Mouse (Mus musculus): ENCODE results near the gene Wnt5b. TPM values are rescaled to one million over a fixed set of nuclear protein-coding genes. Genes with fewer than 3 reads are reported as not detected.

Wnt5b gene
- polyA plus RNA-seq, 2 experiments: 13.3 to 17.5 TPM

- WGBS: 21% methylated on average over 1 of the region's 1 CpGs
- no peak overlapping the region for H3K4me2 ChIP-seq (replicated peaks; ENCODE audit: low read depth, low read length, severe bottlenecking)
- no peak for ATAC-seq (ENCODE audit: low FRiP score, low read depth)
- H3K36me3 ChIP-seq (ENCODE audit: control insufficient read depth, insufficient read depth, low read length): no peaks in the 10 kb centered on the region
- H3K9me3 ChIP-seq (ENCODE audit: control insufficient read depth, low read length): no peaks in the 10 kb centered on the region
- no peak for TF ChIP-seq POLR2A (IDR thresholded peaks at IDR 0.05; ENCODE audit: borderline replicate concordance, extremely low read depth, insufficient read depth, insufficient read length)
- DNase-seq (ENCODE audit: low spot score): no peak
- H3K4me3 ChIP-seq (replicated peaks; ENCODE audit: low read length): no peak overlapping the region
- H3K4me1 ChIP-seq (ENCODE audit: control insufficient read depth, insufficient read depth, low read length): peaks cover 6% of the 10 kb centered on the region
- no peak overlapping the region for H3K9ac ChIP-seq (ENCODE audit: low read depth, low read length, severe bottlenecking)
- H3K27me3 ChIP-seq (ENCODE audit: control insufficient read depth, insufficient read depth, low read length): no peaks in the 10 kb centered on the region
- H3K27ac ChIP-seq (replicated peaks; ENCODE audit: low read depth, low read length): no peak overlapping the region
Observed at GRCm38 (mm10) chr6:119584061-119584460, 39.9 kb upstream of the Wnt5b start.

- Histone ChIP-seq H3K4me2 (replicated peaks; ENCODE audit: low read depth, low read length, severe bottlenecking) (no peak overlapping the region), H3K4me1 (ENCODE audit: control insufficient read depth, insufficient read depth, low read length) (peaks cover 14% of the 10 kb centered on the region), H3K27ac (replicated peaks; ENCODE audit: low read depth, low read length) (no peak overlapping the region), H3K9ac (ENCODE audit: low read depth, low read length, severe bottlenecking) (no peak overlapping the region), H3K36me3 (ENCODE audit: control insufficient read depth, insufficient read depth, low read length) (no peaks in the 10 kb centered on the region), H3K4me3 (replicated peaks; ENCODE audit: low read length) (no peak overlapping the region), H3K9me3 (ENCODE audit: control insufficient read depth, low read length) (no peaks in the 10 kb centered on the region), H3K27me3 (ENCODE audit: control insufficient read depth, insufficient read depth, low read length) (no peaks in the 10 kb centered on the region)
- no peak for DNase-seq (ENCODE audit: low spot score)
- no peak for TF ChIP-seq POLR2A (IDR thresholded peaks at IDR 0.05; ENCODE audit: borderline replicate concordance, extremely low read depth, insufficient read depth, insufficient read length)
- ATAC-seq (ENCODE audit: low FRiP score, low read depth): no peak
- 87% methylated on average over 5 of the region's 5 CpGs for WGBS
Observed at GRCm38 (mm10) chr6:119583165-119583564, 39.0 kb upstream of the Wnt5b start.

GRCm38 (mm10) chr6:119576706-119577105 lies 32.6 kb upstream of the Wnt5b start:
- Histone ChIP-seq H3K4me3 (replicated peaks; ENCODE audit: low read length) (no peak overlapping the region), H3K27me3 (ENCODE audit: control insufficient read depth, insufficient read depth, low read length) (no peaks in the 10 kb centered on the region), H3K4me2 (replicated peaks; ENCODE audit: low read depth, low read length, severe bottlenecking) (no peak overlapping the region), H3K27ac (replicated peaks; ENCODE audit: low read depth, low read length) (no peak overlapping the region), H3K9me3 (ENCODE audit: control insufficient read depth, low read length) (no peaks in the 10 kb centered on the region), H3K4me1 (ENCODE audit: control insufficient read depth, insufficient read depth, low read length) (peaks cover 8% of the 10 kb centered on the region; the same call in 1 of the 2 replicates), H3K9ac (ENCODE audit: low read depth, low read length, severe bottlenecking) (no peak overlapping the region), H3K36me3 (ENCODE audit: control insufficient read depth, insufficient read depth, low read length) (peaks cover 28% of the 10 kb centered on the region)
- ATAC-seq (ENCODE audit: low FRiP score, low read depth) (no peak), DNase-seq (ENCODE audit: low spot score) (no peak)
- 67% methylated on average over 4 of the region's 4 CpGs for WGBS
- no peak for TF ChIP-seq POLR2A (IDR thresholded peaks at IDR 0.05; ENCODE audit: borderline replicate concordance, extremely low read depth, insufficient read depth, insufficient read length)

GRCm38 (mm10) chr6:119575331-119575730 lies 31.2 kb upstream of the Wnt5b start:
- no peaks in the 10 kb centered on the region for H3K9me3 ChIP-seq (ENCODE audit: control insufficient read depth, low read length)
- 96% methylated on average over 12 of the region's 12 CpGs for WGBS
- DNase-seq (ENCODE audit: low spot score): no peak
- no peak for TF ChIP-seq POLR2A (IDR thresholded peaks at IDR 0.05; ENCODE audit: borderline replicate concordance, extremely low read depth, insufficient read depth, insufficient read length)
- H3K4me2 ChIP-seq (replicated peaks; ENCODE audit: low read depth, low read length, severe bottlenecking): no peak overlapping the region
- H3K36me3 ChIP-seq (ENCODE audit: control insufficient read depth, insufficient read depth, low read length): peaks cover 34% of the 10 kb centered on the region
- H3K27ac ChIP-seq (replicated peaks; ENCODE audit: low read depth, low read length): no peak overlapping the region
- H3K9ac ChIP-seq (ENCODE audit: low read depth, low read length, severe bottlenecking): no peak overlapping the region
- no peak for ATAC-seq (ENCODE audit: low FRiP score, low read depth)
- no peaks in the 10 kb centered on the region for H3K27me3 ChIP-seq (ENCODE audit: control insufficient read depth, insufficient read depth, low read length)
- H3K4me3 ChIP-seq (replicated peaks; ENCODE audit: low read length): no peak overlapping the region
- peaks cover 8% of the 10 kb centered on the region; the same call in 1 of the 2 replicates for H3K4me1 ChIP-seq (ENCODE audit: control insufficient read depth, insufficient read depth, low read length)

- no peak overlapping the region for H3K4me2 ChIP-seq (replicated peaks; ENCODE audit: low read depth, low read length, severe bottlenecking)
- ATAC-seq (ENCODE audit: low FRiP score, low read depth) (no peak), DNase-seq (ENCODE audit: low spot score) (no peak)
- no peak overlapping the region for H3K27ac ChIP-seq (replicated peaks; ENCODE audit: low read depth, low read length)
- H3K9me3 ChIP-seq (ENCODE audit: control insufficient read depth, low read length): no peaks in the 10 kb centered on the region
- no peak overlapping the region for H3K9ac ChIP-seq (ENCODE audit: low read depth, low read length, severe bottlenecking)
- no peaks in the 10 kb centered on the region for H3K27me3 ChIP-seq (ENCODE audit: control insufficient read depth, insufficient read depth, low read length)
- no peak for TF ChIP-seq POLR2A (IDR thresholded peaks at IDR 0.05; ENCODE audit: borderline replicate concordance, extremely low read depth, insufficient read depth, insufficient read length)
- no peak overlapping the region for H3K4me3 ChIP-seq (replicated peaks; ENCODE audit: low read length)
- WGBS: 75% methylated on average over 7 of the region's 7 CpGs
- no peaks in the 10 kb centered on the region for H3K4me1 ChIP-seq (ENCODE audit: control insufficient read depth, insufficient read depth, low read length)
- peaks cover 44% of the 10 kb centered on the region for H3K36me3 ChIP-seq (ENCODE audit: control insufficient read depth, insufficient read depth, low read length)
Observed at GRCm38 (mm10) chr6:119572296-119572695, 28.1 kb upstream of the Wnt5b start.

GRCm38 (mm10) chr6:119570797-119571196 lies 26.6 kb upstream of the Wnt5b start:
- peaks cover 44% of the 10 kb centered on the region for H3K36me3 ChIP-seq (ENCODE audit: control insufficient read depth, insufficient read depth, low read length)
- WGBS: 64% methylated on average over 4 of the region's 4 CpGs

More at GRCm38 (mm10) chr6:119570797-119571196, 26.6 kb upstream of the Wnt5b start:
- Histone ChIP-seq H3K4me1 (ENCODE audit: control insufficient read depth, insufficient read depth, low read length) (peaks cover 12% of the 10 kb centered on the region), H3K4me3 (replicated peaks; ENCODE audit: low read length) (no peak overlapping the region), H3K9me3 (ENCODE audit: control insufficient read depth, low read length) (no peaks in the 10 kb centered on the region), H3K9ac (ENCODE audit: low read depth, low read length, severe bottlenecking) (no peak overlapping the region), H3K27me3 (ENCODE audit: control insufficient read depth, insufficient read depth, low read length) (no peaks in the 10 kb centered on the region), H3K27ac (replicated peaks; ENCODE audit: low read depth, low read length) (no peak overlapping the region), H3K4me2 (replicated peaks; ENCODE audit: low read depth, low read length, severe bottlenecking) (no peak overlapping the region)
- ATAC-seq (ENCODE audit: low FRiP score, low read depth): no peak
- DNase-seq (ENCODE audit: low spot score): no peak
- no peak for TF ChIP-seq POLR2A (IDR thresholded peaks at IDR 0.05; ENCODE audit: borderline replicate concordance, extremely low read depth, insufficient read depth, insufficient read length)

Measured in limb, embryonic 14.5 days (tissue).